Mouse (Mus musculus): ENCODE results near the gene Bbs9.

- no peak for TF ChIP-seq GATA1 (IDR thresholded peaks at IDR 0.05; ENCODE audit: borderline replicate concordance, low read length)
- TF ChIP-seq FLI1 (IDR thresholded peaks at IDR 0.05; ENCODE audit: low read length), result no peak
Measured at GRCm38 (mm10) chr9:22523460-22523859, 47.9 kb downstream of the Bbs9 start.
